Mouse (Mus musculus) regulatory T cell (primary cell): ENCODE data around the gene Slc41a1.

Source experiments
- in situ Hi-C: fragments of 300-600 bp; cut with MboI, MseI; formaldehyde crosslinking; loops from one replicate; pipeline ENCODE4 v1.15.1; 2025; ENCODE audit warnings: high pct_unique_total_duplicates

The Slc41a1 gene

DNA sequence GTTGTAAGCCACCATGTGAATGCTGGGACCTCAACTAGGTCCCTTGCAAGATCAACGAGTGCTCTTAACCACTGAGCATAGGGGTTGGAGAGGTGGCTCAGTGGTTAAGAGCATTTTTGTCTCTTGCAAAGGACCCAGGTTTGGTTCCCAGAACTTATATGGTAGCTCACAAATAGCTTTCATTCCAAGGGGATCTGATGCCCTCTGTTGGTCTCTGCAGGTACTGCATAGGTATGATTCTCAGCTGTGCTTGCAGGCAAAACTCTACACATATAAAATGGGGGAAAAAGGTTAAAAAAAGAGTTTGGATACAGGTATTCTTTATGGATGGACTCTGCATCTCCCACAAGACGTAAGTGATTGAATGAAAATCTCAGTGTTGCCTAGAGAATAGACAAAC lies 55.5 kb downstream of the Slc41a1 start:
- in situ Hi-C loops = loop anchor here (5.0 kb wide), 1 partner anchor 170 kb away; no protein-coding TSS in a partner anchor

- in situ Hi-C loops = no loop called here
These were observed 58.9 kb downstream of the Slc41a1 start for GRCm38 (mm10) chr1:131886173-131886572.

DNA sequence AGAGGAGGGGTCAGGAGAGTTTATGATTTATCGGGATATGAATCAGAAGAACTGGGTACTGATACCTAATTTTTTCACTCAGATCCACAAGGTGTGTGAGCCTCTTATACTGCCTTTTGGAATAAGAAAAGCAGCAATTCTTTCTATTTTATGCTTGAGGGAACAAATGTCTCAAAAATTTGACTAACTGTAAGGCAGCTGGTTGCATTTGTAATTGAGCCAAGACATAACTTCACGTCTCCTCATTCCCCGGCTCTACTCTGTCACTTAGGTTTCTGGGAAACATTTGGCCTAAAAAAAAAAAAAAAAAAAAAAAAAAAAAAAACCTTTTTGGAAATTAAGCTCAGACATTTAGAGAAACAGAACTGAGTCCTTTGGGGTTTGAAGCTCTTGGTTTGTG lies 59.3 kb downstream of the Slc41a1 start:
- in situ Hi-C loops = no loop called here

DNA sequence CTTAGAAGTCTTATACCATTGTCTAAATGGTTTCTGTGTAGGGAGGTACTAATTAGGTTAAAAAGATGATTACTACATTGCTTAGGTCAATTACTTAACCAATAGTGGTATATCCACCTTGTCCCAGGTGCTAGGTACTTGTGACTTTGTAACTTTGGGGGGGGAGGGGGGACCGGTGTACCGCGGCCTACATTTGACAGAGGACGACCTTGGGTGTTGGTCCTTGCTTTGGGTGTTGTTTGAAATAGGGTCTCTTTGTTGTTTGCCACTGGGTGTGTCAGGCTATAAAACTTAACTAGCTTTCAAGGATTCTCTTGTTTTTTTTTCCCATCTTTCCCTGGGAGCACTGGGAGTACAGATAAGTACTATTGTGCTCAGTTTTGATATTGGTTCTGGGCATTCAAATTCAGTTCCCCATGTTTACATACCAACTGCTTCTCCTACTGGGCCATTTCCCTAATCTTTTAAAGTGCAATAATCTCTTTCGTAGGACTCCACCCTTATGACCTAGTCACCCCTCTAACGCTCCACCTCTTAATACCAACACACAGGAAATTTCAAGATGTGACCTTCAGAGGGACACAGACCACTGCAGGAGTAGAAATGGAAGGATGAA lies 62.9 kb downstream of the Slc41a1 start:
- in situ Hi-C loops = no loop called here

- in situ Hi-C loops = no loop called here
These were observed 64.1 kb downstream of the Slc41a1 start for GRCm38 (mm10) chr1:131891436-131891835.
